Mouse (Mus musculus) lung, embryonic 14.5 days (tissue): Measurements from ENCODE around the gene Slc9a1. TPM values are rescaled to one million over a fixed set of nuclear protein-coding genes. Genes with fewer than 3 reads are reported as not detected.
A peak's percentile ranks its signal among the peaks of the same experiment; 100 is the strongest.

Experiments used
- ATAC-seq: fragments of 200-750 bp; cut with Nextera tagmentation; 2 replicates; pipeline ENCODE4 v1.8.0; 2017; ENCODE audit warnings: mild to moderate bottlenecking, moderate TSS enrichment, moderate library complexity; ENCODE audit not compliant: insufficient read depth
- DNase-seq: peaks from one replicate; pipeline ENCODE4 v3.0.0-alpha.2; 2015
- H3K27ac ChIP-seq: fragments of 300-500 bp; sonication (generic); 2 replicates; pipeline ENCODE4 v1.5.1; 2014; ENCODE audit warnings: low read depth, mild to moderate bottlenecking, moderate library complexity
- H3K27me3 ChIP-seq: fragments of 300-500 bp; sonication (generic); 2 replicates; pipeline ENCODE4 v1.6.1; 2014; ENCODE audit warnings: low read length, control low read depth; ENCODE audit not compliant: insufficient read depth
- H3K36me3 ChIP-seq: fragments of 300-500 bp; sonication (generic); 2 replicates; pipeline ENCODE4 v1.6.1; 2014; ENCODE audit warnings: control low read depth; ENCODE audit not compliant: insufficient read depth
- H3K4me1 ChIP-seq: fragments of 300-500 bp; sonication (generic); 2 replicates; pipeline ENCODE4 v1.6.1; 2014; ENCODE audit warnings: antibody characterized with exemption, control low read depth; ENCODE audit not compliant: insufficient read depth
- H3K4me2 ChIP-seq: fragments of 300-500 bp; sonication (generic); 2 replicates; pipeline ENCODE4 v1.6.1; 2014; ENCODE audit warnings: mild to moderate bottlenecking
- H3K4me3 ChIP-seq: fragments of 300-500 bp; sonication (generic); 2 replicates; pipeline ENCODE4 v1.5.1; 2014; ENCODE audit warnings: low read depth, low read length
- H3K9ac ChIP-seq: fragments of 300-500 bp; sonication (generic); 2 replicates; pipeline ENCODE4 v1.6.1; 2014
- H3K9me3 ChIP-seq: fragments of 300-500 bp; sonication (generic); 2 replicates; pipeline ENCODE4 v1.6.1; 2016; ENCODE audit warnings: low read depth, low read length, control low read depth
- CTCF ChIP-seq: IDR thresholded peaks from 2 replicates; pipeline ENCODE4 v1.5.1; 2016; ENCODE audit warnings: antibody characterized with exemption, low read depth
- WGBS: fragments of 180-500 bp; shearing (Covaris S2); extraction: QIAGEN DNeasy Blood & Tissue Kit; methylation state at CpG from one replicate; pipeline ENCODE4 v1.1.7; 2014; 5-methylcytosine and 5-hydroxymethylcytosine counted together
- polyA plus RNA-seq: library from polyadenylated mRNA; unstranded; fragments of >200 nt; fragmentation: Nextera tagmentation; extraction: Ambion mirVana; gene quantifications from 2 replicates; pipeline ENCODE4 v1.2.1, GENCODE M21; 2014

The Slc9a1 gene
- polyA plus RNA-seq, 1 experiment from 2014 or later, result 8.7 TPM

DNA sequence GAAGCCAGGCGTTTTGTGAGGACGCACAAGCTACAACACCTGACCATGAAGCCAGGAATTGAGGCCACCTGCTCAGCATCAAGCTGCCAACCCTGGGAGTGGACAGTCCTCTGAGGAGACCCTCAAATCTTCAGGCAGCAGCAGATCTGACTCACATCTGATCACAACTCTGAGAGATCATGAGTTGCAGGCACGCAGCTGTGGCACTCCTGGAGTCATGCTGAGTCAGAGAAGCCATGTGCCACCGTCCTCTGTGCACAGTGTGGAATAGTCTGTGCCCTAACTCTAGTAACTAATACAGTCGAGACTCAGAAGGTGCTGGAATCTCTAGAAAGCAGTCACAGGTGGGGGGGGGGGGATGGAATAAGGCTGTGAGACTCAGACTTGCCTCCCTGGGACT is 77.9 kb downstream of the Slc9a1 start:
- Histone ChIP-seq H3K4me2 (no peak overlapping the region), H3K4me3 (no peak overlapping the region), H3K27ac (no peak overlapping the region), H3K9ac (no peak overlapping the region), H3K4me1 (no peaks in the 10 kb centered on the region), H3K9me3 (no peaks in the 10 kb centered on the region), H3K27me3 (no peaks in the 10 kb centered on the region), H3K36me3 (no peaks in the 10 kb centered on the region)
- TF ChIP-seq CTCF, result no peak
- 47% methylated on average over 5 of the region's 5 CpGs for WGBS
- ATAC-seq, result no peak
- no peak for DNase-seq

DNA sequence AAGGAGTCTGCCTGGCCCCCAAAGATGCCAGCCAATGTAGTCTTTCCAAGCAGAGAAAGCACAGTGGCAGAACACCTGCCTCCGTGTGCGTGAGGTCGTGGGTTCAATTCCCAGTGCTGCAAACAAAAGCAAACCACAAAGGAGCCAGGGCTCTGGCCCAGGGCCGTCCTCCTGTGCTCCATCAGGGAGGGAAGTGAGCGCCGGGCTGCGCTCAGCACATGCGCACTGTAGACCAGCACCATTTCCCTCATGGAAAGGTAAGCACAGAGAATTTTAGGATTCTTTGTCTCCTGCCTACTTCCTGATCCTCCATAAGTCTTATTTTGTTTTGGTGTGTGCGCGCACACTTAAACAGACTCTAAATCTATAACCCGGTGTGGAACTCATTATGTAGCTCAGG is 78.5 kb downstream of the Slc9a1 start:
- H3K36me3 ChIP-seq, result no peaks in the 10 kb centered on the region
- H3K9me3 ChIP-seq, result no peaks in the 10 kb centered on the region
- WGBS, result 75% methylated on average over 11 of the region's 11 CpGs
- no peaks in the 10 kb centered on the region for H3K27me3 ChIP-seq
- no peak for TF ChIP-seq CTCF
- DNase-seq (no peak), ATAC-seq (no peak)
- no peak overlapping the region for H3K4me3 ChIP-seq
- H3K9ac ChIP-seq, result no peak overlapping the region
- no peak overlapping the region for H3K4me2 ChIP-seq
- no peaks in the 10 kb centered on the region for H3K4me1 ChIP-seq
- H3K27ac ChIP-seq, result no peak overlapping the region

GRCm38 (mm10) chr4:133448708-133449388 is 79.3 kb downstream of the Slc9a1 start:
- 63% methylated on average over 8 of the region's 8 CpGs for WGBS
- Histone ChIP-seq H3K27me3 (no peaks in the 10 kb centered on the region), H3K4me1 (no peaks in the 10 kb centered on the region), H3K4me2 (no peak overlapping the region), H3K4me3 (no peak overlapping the region), H3K36me3 (no peaks in the 10 kb centered on the region), H3K27ac (no peak overlapping the region), H3K9ac (no peak overlapping the region), H3K9me3 (no peaks in the 10 kb centered on the region)
- ATAC-seq, result no peak
- TF ChIP-seq CTCF, result no peak
- no peak for DNase-seq

- Histone ChIP-seq H3K36me3 (no peaks in the 10 kb centered on the region), H3K4me3 (no peak overlapping the region), H3K4me2 (no peak overlapping the region), H3K27ac (no peak overlapping the region), H3K9me3 (no peaks in the 10 kb centered on the region), H3K4me1 (no peaks in the 10 kb centered on the region), H3K27me3 (no peaks in the 10 kb centered on the region), H3K9ac (no peak overlapping the region)
- WGBS, result 17% methylated on average over 13 of the region's 13 CpGs
- TF ChIP-seq CTCF, result peak; percentile 89
- ATAC-seq (no peak), DNase-seq (peak; percentile 78)
Observed at GRCm38 (mm10) chr4:133449726-133450125, 80.2 kb downstream of the Slc9a1 start.

DNA sequence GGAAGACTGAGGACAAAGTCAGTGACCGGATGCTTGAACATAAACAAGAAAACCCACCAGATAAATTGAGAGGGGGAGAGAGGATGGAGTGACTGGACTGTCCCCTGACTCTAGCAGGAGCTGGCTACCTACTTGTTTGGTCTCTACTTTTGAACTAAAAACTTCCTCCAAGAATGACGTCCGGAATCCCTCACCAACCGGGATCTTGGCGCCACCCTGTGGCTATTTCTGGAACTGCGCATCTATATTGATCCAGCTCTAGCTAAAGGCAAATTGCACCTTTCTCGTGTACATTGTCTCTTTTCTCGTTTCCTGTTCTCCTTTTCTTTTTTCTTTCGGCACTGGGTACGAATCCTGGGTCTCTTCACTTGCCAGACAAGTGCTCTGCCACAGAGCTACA is 82.0 kb downstream of the Slc9a1 start:
- 6% methylated on average over 10 of the region's 10 CpGs for WGBS
- Histone ChIP-seq H3K4me2 (no peak overlapping the region), H3K27me3 (no peaks in the 10 kb centered on the region), H3K4me1 (no peaks in the 10 kb centered on the region), H3K36me3 (no peaks in the 10 kb centered on the region), H3K27ac (no peak overlapping the region), H3K9ac (no peak overlapping the region), H3K9me3 (no peaks in the 10 kb centered on the region), H3K4me3 (no peak overlapping the region)
- DNase-seq (peak; percentile 95), ATAC-seq (no peak)
- peak; percentile 98 for TF ChIP-seq CTCF

GRCm38 (mm10) chr4:133452433-133452832 is 82.9 kb downstream of the Slc9a1 start:
- H3K4me3 ChIP-seq, result no peak overlapping the region

GRCm38 (mm10) chr4:133458044-133458443 is 88.5 kb downstream of the Slc9a1 start:
- Histone ChIP-seq H3K36me3 (no peaks in the 10 kb centered on the region), H3K9me3 (no peaks in the 10 kb centered on the region), H3K9ac (no peak overlapping the region), H3K27me3 (no peaks in the 10 kb centered on the region), H3K4me1 (no peaks in the 10 kb centered on the region), H3K4me3 (no peak overlapping the region), H3K4me2 (no peak overlapping the region), H3K27ac (no peak overlapping the region)
- peak; percentile 20; the same call in 1 of the 2 replicates for TF ChIP-seq CTCF
- DNase-seq (no peak), ATAC-seq (no peak)
- 46% methylated on average over 3 of the region's 3 CpGs for WGBS

More at GRCm38 (mm10) chr4:133452433-133452832, 82.9 kb downstream of the Slc9a1 start:
- DNase-seq, result no peak
- H3K4me2 ChIP-seq, result no peak overlapping the region
- H3K36me3 ChIP-seq, result no peaks in the 10 kb centered on the region
- no peaks in the 10 kb centered on the region for H3K27me3 ChIP-seq
- WGBS, result 62% methylated on average over 7 of the region's 7 CpGs
- no peaks in the 10 kb centered on the region for H3K4me1 ChIP-seq
- no peak overlapping the region for H3K9ac ChIP-seq
- no peaks in the 10 kb centered on the region for H3K9me3 ChIP-seq
- 0 out of 2 replicates have a peak, but pooled peaks have one; percentile 18 for TF ChIP-seq CTCF
- ATAC-seq, result no peak
- H3K27ac ChIP-seq, result no peak overlapping the region
